Mouse (Mus musculus): ENCODE results near the gene Copz2.
"Not testable (repeated sequence)": the region's sequence is repeated elsewhere in the genome, so short reads cannot be mapped to it uniquely, and the experiment has no call there.

Copz2 gene

GRCm38 (mm10) chr11:96843627-96844026 lies 6.0 kb upstream of the Copz2 start:
- no peaks in the 10 kb centered on the region for H3K36me3 ChIP-seq (ENCODE audit: insufficient read depth, low read length)
- peaks cover 48% of the 10 kb centered on the region for H3K4me1 ChIP-seq (replicated peaks; ENCODE audit: low read depth, low read length)
- no peak for TF ChIP-seq CTCF (conservative IDR thresholded peaks at IDR 0.05; ENCODE audit: low read length)
- no peak for TF ChIP-seq POU5F1 (IDR thresholded peaks at IDR 0.05; ENCODE audit: borderline replicate concordance, low read length)
- TF ChIP-seq NANOG (IDR thresholded peaks at IDR 0.05; ENCODE audit: borderline replicate concordance, low read length) = no peak
- no peaks in the 10 kb centered on the region for H3K9me3 ChIP-seq (ENCODE audit: low read length)
- H3K4me3 ChIP-seq (replicated peaks; ENCODE audit: low read length) = no peak overlapping the region
- peaks cover 1% of the 10 kb centered on the region; the same call in 1 of the 2 replicates for H3K27me3 ChIP-seq (ENCODE audit: insufficient read depth, low read length)

- TF ChIP-seq NANOG (IDR thresholded peaks at IDR 0.05; ENCODE audit: borderline replicate concordance, low read length) (no peak), POU5F1 (IDR thresholded peaks at IDR 0.05; ENCODE audit: borderline replicate concordance, low read length) (no peak), CTCF (conservative IDR thresholded peaks at IDR 0.05; ENCODE audit: low read length) (no peak)
- Histone ChIP-seq H3K36me3 (ENCODE audit: insufficient read depth, low read length) (no peaks in the 10 kb centered on the region), H3K4me3 (replicated peaks; ENCODE audit: low read length) (no peak overlapping the region), H3K4me1 (replicated peaks; ENCODE audit: low read depth, low read length) (peaks cover 38% of the 10 kb centered on the region), H3K27me3 (ENCODE audit: insufficient read depth, low read length) (peaks cover 21% of the 10 kb centered on the region), H3K9me3 (ENCODE audit: low read length) (no peaks in the 10 kb centered on the region)
Measured at GRCm38 (mm10) chr11:96847240-96847639, 2.4 kb upstream of the Copz2 start.

GRCm38 (mm10) chr11:96848694-96849093 lies 976 bp upstream of the Copz2 start:
- H3K27me3 ChIP-seq (ENCODE audit: insufficient read depth, low read length) = peaks cover 24% of the 10 kb centered on the region
- no peak overlapping the region for H3K4me3 ChIP-seq (replicated peaks; ENCODE audit: low read length)
- H3K4me1 ChIP-seq (replicated peaks; ENCODE audit: low read depth, low read length) = peaks cover 42% of the 10 kb centered on the region
- no peaks in the 10 kb centered on the region for H3K36me3 ChIP-seq (ENCODE audit: insufficient read depth, low read length)
- H3K9me3 ChIP-seq (ENCODE audit: low read length) = no peaks in the 10 kb centered on the region
- TF ChIP-seq POU5F1 (IDR thresholded peaks at IDR 0.05; ENCODE audit: borderline replicate concordance, low read length) (no peak), CTCF (conservative IDR thresholded peaks at IDR 0.05; ENCODE audit: low read length) (no peak), NANOG (IDR thresholded peaks at IDR 0.05; ENCODE audit: borderline replicate concordance, low read length) (no peak)

GRCm38 (mm10) chr11:96849145-96849544 lies 525 bp upstream of the Copz2 start:
- not testable (repeated sequence) for H3K4me3 ChIP-seq (replicated peaks; ENCODE audit: low read length); H3K36me3 ChIP-seq (ENCODE audit: insufficient read depth, low read length); H3K9me3 ChIP-seq (ENCODE audit: low read length)
- peaks cover 42% of the 10 kb centered on the region for H3K4me1 ChIP-seq (replicated peaks; ENCODE audit: low read depth, low read length)
- H3K27me3 ChIP-seq (ENCODE audit: insufficient read depth, low read length) = peaks cover 27% of the 10 kb centered on the region

GRCm38 (mm10) chr11:96857446-96857845 lies 7.8 kb downstream of the Copz2 start:
- Histone ChIP-seq H3K27me3 (ENCODE audit: insufficient read depth, low read length) (peaks cover 9% of the 10 kb centered on the region; the same call in 1 of the 2 replicates), H3K4me3 (replicated peaks; ENCODE audit: low read length) (no peak overlapping the region)

GRCm38 (mm10) chr11:96859635-96860034 lies 10.0 kb downstream of the Copz2 start:
- Histone ChIP-seq H3K9me3 (ENCODE audit: low read length) (no peaks in the 10 kb centered on the region), H3K4me3 (replicated peaks; ENCODE audit: low read length) (no peak overlapping the region), H3K4me1 (replicated peaks; ENCODE audit: low read depth, low read length) (peaks cover 42% of the 10 kb centered on the region), H3K36me3 (ENCODE audit: insufficient read depth, low read length) (no peaks in the 10 kb centered on the region), H3K27me3 (ENCODE audit: insufficient read depth, low read length) (peaks cover 19% of the 10 kb centered on the region)
- TF ChIP-seq POU5F1 (IDR thresholded peaks at IDR 0.05; ENCODE audit: borderline replicate concordance, low read length) = no peak

More at GRCm38 (mm10) chr11:96857446-96857845, 7.8 kb downstream of the Copz2 start:
- no peak for TF ChIP-seq CTCF (conservative IDR thresholded peaks at IDR 0.05; ENCODE audit: low read length)
- no peak for TF ChIP-seq POU5F1 (IDR thresholded peaks at IDR 0.05; ENCODE audit: borderline replicate concordance, low read length)
- TF ChIP-seq NANOG (IDR thresholded peaks at IDR 0.05; ENCODE audit: borderline replicate concordance, low read length) = no peak
- Histone ChIP-seq H3K36me3 (ENCODE audit: insufficient read depth, low read length) (no peaks in the 10 kb centered on the region), H3K4me1 (replicated peaks; ENCODE audit: low read depth, low read length) (peaks cover 30% of the 10 kb centered on the region), H3K9me3 (ENCODE audit: low read length) (no peaks in the 10 kb centered on the region)

- Histone ChIP-seq H3K4me1 (replicated peaks; ENCODE audit: low read depth, low read length) (peaks cover 42% of the 10 kb centered on the region), H3K4me3 (replicated peaks; ENCODE audit: low read length) (no peak overlapping the region), H3K9me3 (ENCODE audit: low read length) (no peaks in the 10 kb centered on the region), H3K36me3 (ENCODE audit: insufficient read depth, low read length) (no peaks in the 10 kb centered on the region), H3K27me3 (ENCODE audit: insufficient read depth, low read length) (peaks cover 19% of the 10 kb centered on the region)
- peak; percentile 76 for TF ChIP-seq CTCF (conservative IDR thresholded peaks at IDR 0.05; ENCODE audit: low read length)
- TF ChIP-seq NANOG (IDR thresholded peaks at IDR 0.05; ENCODE audit: borderline replicate concordance, low read length) = no peak
- TF ChIP-seq POU5F1 (IDR thresholded peaks at IDR 0.05; ENCODE audit: borderline replicate concordance, low read length) = no peak
Measured at GRCm38 (mm10) chr11:96860564-96860963, 10.9 kb downstream of the Copz2 start.

- H3K9me3 ChIP-seq (ENCODE audit: low read length) = no peaks in the 10 kb centered on the region
- H3K4me3 ChIP-seq (replicated peaks; ENCODE audit: low read length) = peak overlapping the region; percentile 79
- H3K36me3 ChIP-seq (ENCODE audit: insufficient read depth, low read length) = no peaks in the 10 kb centered on the region
- peaks cover 42% of the 10 kb centered on the region for H3K4me1 ChIP-seq (replicated peaks; ENCODE audit: low read depth, low read length)
- H3K27me3 ChIP-seq (ENCODE audit: insufficient read depth, low read length) = peaks cover 20% of the 10 kb centered on the region
- TF ChIP-seq POU5F1 (IDR thresholded peaks at IDR 0.05; ENCODE audit: borderline replicate concordance, low read length) (no peak), CTCF (conservative IDR thresholded peaks at IDR 0.05; ENCODE audit: low read length) (no peak), NANOG (IDR thresholded peaks at IDR 0.05; ENCODE audit: borderline replicate concordance, low read length) (no peak)
Measured at GRCm38 (mm10) chr11:96861446-96861845, 11.8 kb downstream of the Copz2 start.

GRCm38 (mm10) chr11:96861878-96862289 lies 12.2 kb downstream of the Copz2 start:
- no peaks in the 10 kb centered on the region for H3K36me3 ChIP-seq (ENCODE audit: insufficient read depth, low read length)
- TF ChIP-seq NANOG (IDR thresholded peaks at IDR 0.05; ENCODE audit: borderline replicate concordance, low read length) (no peak), CTCF (conservative IDR thresholded peaks at IDR 0.05; ENCODE audit: low read length) (peak; percentile 73)

More at GRCm38 (mm10) chr11:96861878-96862289, 12.2 kb downstream of the Copz2 start:
- Histone ChIP-seq H3K4me1 (replicated peaks; ENCODE audit: low read depth, low read length) (peaks cover 45% of the 10 kb centered on the region), H3K4me3 (replicated peaks; ENCODE audit: low read length) (peak overlapping the region; percentile 79), H3K27me3 (ENCODE audit: insufficient read depth, low read length) (peaks cover 23% of the 10 kb centered on the region), H3K9me3 (ENCODE audit: low read length) (no peaks in the 10 kb centered on the region)

All from E14TG2a.4 (cell line).